Mouse (Mus musculus) lung, postnatal 10 days (tissue): Measurements from ENCODE around the gene Cul9.
"Not testable (repeated sequence)": the region's sequence is repeated elsewhere in the genome, so short reads cannot be mapped to it uniquely, and the experiment has no call there.

Experiments
- DNase-seq: peaks from one replicate; pipeline ENCODE4 v3.0.0; 2021

Cul9 gene

GRCm38 (mm10) chr17:46545813-46546564, at the start of gene Cul9:
Cul9 (minus strand) TSS chr17:46546388.
- DNase-seq, result peak; percentile 77

- no peak for DNase-seq
These were observed 49.1 kb upstream of the Cul9 start for GRCm38 (mm10) chr17:46595336-46595735.

GRCm38 (mm10) chr17:46594606-46595005, 48.4 kb upstream of the Cul9 start:
- DNase-seq, result no peak

- DNase-seq, result no peak
These were observed 46.9 kb upstream of the Cul9 start for GRCm38 (mm10) chr17:46593124-46593523.

- peak; percentile 55 for DNase-seq
These were observed 45.2 kb upstream of the Cul9 start for GRCm38 (mm10) chr17:46591406-46591805.

GRCm38 (mm10) chr17:46590439-46590838, 44.3 kb upstream of the Cul9 start:
- no peak for DNase-seq

GRCm38 (mm10) chr17:46589635-46590314, 43.6 kb upstream of the Cul9 start:
- no peak for DNase-seq

- DNase-seq, result no peak
These were observed 42.7 kb upstream of the Cul9 start for GRCm38 (mm10) chr17:46588913-46589312.

GRCm38 (mm10) chr17:46588173-46588572, 42.0 kb upstream of the Cul9 start:
- DNase-seq, result no peak

- no peak for DNase-seq
These were observed 40.1 kb upstream of the Cul9 start for GRCm38 (mm10) chr17:46586327-46586726.

- no peak for DNase-seq
These were observed 32.5 kb upstream of the Cul9 start for GRCm38 (mm10) chr17:46578650-46579049.

GRCm38 (mm10) chr17:46576070-46576469, 29.9 kb upstream of the Cul9 start:
- DNase-seq, result peak; percentile 43

GRCm38 (mm10) chr17:46574535-46574934, 28.3 kb upstream of the Cul9 start:
- no peak for DNase-seq

GRCm38 (mm10) chr17:46571005-46571404, 24.8 kb upstream of the Cul9 start:
- no peak for DNase-seq

- DNase-seq, result no peak
These were observed 13.0 kb upstream of the Cul9 start for GRCm38 (mm10) chr17:46559146-46559545.

GRCm38 (mm10) chr17:46558151-46558550, 12.0 kb upstream of the Cul9 start:
- DNase-seq, result no peak

- DNase-seq, result not testable (repeated sequence)
These were observed 11.1 kb upstream of the Cul9 start for GRCm38 (mm10) chr17:46557321-46557720.

- peak; percentile 78 for DNase-seq
These were observed 10.4 kb upstream of the Cul9 start for GRCm38 (mm10) chr17:46556584-46556945.

- peak; percentile 99 for DNase-seq
These were observed 9.7 kb upstream of the Cul9 start, which contains the start of gene Srf for GRCm38 (mm10) chr17:46555673-46556583. Srf (minus strand) TSS chr17:46556175.

GRCm38 (mm10) chr17:46554977-46555672, 8.9 kb upstream of the Cul9 start:
- DNase-seq, result peak; percentile 57

- DNase-seq, result no peak
These were observed 8.4 kb upstream of the Cul9 start for GRCm38 (mm10) chr17:46554646-46554976.

GRCm38 (mm10) chr17:46553926-46554325, 7.7 kb upstream of the Cul9 start:
- DNase-seq, result no peak

- no peak for DNase-seq
These were observed 7.3 kb upstream of the Cul9 start for GRCm38 (mm10) chr17:46553469-46553868.
